Mouse (Mus musculus) gastrocnemius, adult 8-10 months (tissue): ENCODE measurements around the gene Pold1. TPM values are rescaled to one million over a fixed set of nuclear protein-coding genes. Genes with fewer than 3 reads are reported as not detected.

Source experiments
- DNase-seq, 2 experiments: peaks; one replicate each; pipeline ENCODE4 v3.0.0; 2022; ENCODE audit warnings: low spot score in 2 of 2
- total RNA-seq, 4 experiments: library from RNA; stranded (reverse); gene quantifications; 2 replicates each; pipeline ENCODE4 v1.2.4; 2022

The Pold1 gene
- total RNA-seq, 4 experiments from 2014 or later = 4.6 to 5.9 (median 5.4) TPM

DNA sequence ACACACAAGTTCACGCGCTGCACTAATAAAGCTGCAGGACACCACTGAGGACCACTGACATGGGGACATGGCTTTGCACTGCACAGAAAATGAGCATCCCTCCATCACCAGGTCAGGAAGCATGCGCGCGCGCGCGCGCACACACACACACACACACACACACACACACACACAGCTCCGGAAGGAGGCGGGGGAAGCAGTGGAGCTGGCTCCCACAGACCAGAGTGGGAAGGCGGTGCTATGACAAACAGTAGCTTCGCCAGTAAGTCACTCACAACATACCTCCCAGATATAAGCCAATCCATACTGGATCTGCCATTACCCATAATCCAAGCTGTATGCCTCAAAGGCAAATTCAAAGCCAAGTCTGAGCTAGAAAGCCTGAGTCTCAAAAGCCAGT lies 1.6 kb downstream of the Pold1 start:
- DNase-seq = no peak

DNA sequence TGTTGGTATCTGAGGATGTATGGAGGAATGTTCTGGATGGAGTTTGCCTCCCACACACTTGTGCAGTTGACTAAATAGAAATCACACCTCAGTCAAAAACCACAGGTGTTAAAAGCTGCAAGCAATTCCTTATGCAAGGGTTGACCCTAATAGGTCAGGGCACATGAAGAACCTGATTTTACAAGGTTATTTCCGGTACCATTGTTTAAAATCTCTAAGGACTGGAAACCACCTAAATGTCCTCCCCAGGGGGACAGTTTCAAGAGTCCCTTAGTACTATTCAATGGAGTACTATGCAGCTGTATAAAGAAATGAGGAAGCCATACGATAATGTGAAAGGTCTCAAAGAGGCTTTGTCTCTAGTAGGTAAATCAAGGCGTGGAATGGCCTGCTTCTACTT lies 2.4 kb downstream of the Pold1 start:
- no peak for DNase-seq

DNA sequence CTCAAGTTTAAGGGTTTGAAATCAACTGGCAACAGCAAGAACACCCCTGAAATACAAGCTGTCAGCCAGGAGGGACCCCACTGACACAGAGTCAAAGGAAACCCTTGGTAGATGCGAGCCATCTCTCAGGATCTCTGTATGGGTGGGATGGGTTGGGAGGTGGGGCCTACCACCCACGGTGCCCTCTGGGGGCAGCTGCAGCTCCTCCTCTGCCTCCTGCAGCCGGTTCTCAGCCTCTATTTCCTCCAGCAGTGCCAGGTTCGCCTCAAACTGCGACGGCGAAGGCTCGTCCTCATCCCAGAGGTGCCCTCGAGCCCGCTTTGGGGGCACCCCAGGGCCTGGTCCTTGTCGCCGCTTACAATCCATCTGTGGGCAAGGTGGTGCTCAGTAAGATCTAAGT lies 5.6 kb downstream of the Pold1 start:
- DNase-seq = no peak

DNA sequence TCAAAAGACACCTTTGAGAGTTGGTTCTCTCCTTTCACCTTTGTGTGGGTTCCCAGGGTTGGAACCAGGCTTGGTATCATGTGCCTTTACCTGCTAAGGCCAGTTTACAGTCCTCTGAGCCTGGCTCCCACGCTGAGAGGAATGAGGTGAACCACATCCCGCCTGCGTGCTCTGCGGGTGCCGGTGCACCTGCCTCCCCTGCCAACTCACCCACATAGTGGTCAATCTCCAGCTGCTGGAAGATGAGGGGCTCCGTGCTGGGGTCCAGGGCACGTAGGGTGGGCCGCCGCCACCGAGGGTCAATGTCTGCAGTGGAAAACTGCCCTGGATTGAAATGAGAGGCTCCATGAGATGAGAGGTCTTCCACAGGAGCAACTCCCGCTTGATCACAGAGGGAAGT lies 6.1 kb downstream of the Pold1 start:
- DNase-seq = no peak

DNA sequence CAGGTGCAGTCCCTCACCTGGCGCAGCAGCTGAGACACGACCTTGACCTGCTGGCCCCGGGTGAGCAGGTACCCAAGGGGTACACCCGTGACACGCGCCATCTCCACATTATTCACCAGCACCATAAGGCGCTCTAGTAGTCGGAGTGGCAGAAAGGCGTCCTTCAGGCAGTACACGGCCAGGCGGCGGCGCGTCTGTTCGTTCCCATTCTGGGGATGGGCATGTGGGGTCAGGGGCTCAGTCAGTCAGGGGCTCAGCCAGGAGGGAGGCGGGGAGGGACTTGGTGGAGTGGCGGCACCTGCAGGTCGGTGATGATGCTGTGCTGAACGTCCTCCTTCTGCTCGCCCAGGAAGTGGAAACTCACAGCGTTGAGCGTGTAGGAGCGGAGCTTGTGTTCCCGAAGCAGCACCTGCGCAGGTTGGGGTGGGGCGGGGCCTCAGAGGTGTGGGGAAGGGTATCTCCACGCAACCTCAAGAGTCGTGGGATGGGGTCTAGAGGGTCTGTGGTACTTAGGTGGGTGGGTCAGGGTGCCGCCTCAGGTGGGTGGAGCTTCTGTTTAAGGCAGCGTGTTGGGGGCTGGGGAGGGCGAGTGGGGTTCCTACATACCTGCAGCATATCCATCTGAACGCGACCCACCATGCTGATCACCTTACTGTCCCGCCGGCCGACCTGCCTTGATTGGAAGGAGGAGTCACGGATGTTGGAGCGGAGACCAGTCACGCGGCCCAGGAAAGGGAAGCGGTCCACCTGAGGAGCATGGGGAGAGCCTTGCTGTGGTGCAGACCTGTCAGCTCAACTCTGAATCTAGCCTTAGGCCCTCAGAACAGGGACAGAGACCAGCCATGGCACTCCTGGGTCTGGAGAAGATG lies 9.7 kb downstream of the Pold1 start:
- no peak for DNase-seq

DNA sequence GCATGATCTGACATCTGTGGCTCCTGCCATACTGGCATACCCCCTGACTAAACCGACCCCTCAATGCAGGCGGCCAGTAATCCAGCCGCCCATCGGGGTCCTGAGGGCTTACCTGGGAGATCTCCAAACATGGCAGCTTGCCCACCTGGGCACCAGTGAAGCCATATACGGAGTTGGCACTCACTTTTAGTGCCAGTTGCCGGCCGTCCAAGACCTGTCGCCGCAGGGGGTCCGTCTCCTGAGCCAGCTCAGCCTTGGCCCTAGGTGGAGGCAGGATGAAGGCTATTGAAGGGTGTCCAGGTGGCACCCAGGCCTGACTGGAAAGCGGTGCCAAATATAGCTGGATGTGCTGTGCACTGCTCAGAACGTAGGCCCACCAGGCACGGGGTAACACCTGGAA lies 11.2 kb downstream of the Pold1 start:
- DNase-seq = no peak

DNA sequence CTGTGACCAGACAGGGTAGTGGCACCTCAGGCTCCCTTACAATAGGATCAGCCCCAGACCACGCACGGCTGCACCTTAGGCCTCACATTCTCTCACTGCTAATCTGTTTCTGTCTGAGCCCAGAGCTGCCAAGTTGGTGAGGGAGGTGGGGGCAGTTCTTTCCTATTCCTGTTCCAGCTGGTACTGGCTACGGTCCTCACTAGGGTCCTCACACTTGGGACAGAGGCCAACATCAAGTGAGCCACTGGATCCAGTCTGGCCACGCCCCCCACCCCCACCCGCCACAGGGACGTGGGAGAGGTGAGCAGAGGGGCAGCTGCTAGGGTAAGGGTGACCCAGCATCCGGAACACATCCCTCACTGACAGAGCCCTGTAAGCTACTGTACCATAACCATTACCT lies 11.6 kb downstream of the Pold1 start:
- no peak for DNase-seq

DNA sequence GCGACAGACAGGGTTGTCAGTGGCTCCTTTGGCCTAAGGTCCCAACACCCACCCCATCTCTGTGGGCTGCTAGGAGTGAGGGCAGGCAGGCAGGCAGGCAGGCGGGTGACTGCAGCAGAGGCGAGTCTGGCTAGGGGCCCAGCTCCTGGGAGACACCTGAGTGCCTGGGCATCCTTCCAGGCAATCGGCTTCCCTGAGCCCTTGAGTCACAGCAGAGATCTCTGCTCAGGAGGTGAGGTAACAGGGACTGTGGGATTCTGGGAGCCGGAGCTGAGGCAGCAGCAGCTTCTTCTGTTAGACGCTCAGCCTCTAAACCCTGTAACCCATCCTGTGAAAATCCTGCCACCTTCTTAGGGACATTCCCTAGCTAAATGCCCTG lies 12.1 kb downstream of the Pold1 start:
- DNase-seq = no peak

DNA sequence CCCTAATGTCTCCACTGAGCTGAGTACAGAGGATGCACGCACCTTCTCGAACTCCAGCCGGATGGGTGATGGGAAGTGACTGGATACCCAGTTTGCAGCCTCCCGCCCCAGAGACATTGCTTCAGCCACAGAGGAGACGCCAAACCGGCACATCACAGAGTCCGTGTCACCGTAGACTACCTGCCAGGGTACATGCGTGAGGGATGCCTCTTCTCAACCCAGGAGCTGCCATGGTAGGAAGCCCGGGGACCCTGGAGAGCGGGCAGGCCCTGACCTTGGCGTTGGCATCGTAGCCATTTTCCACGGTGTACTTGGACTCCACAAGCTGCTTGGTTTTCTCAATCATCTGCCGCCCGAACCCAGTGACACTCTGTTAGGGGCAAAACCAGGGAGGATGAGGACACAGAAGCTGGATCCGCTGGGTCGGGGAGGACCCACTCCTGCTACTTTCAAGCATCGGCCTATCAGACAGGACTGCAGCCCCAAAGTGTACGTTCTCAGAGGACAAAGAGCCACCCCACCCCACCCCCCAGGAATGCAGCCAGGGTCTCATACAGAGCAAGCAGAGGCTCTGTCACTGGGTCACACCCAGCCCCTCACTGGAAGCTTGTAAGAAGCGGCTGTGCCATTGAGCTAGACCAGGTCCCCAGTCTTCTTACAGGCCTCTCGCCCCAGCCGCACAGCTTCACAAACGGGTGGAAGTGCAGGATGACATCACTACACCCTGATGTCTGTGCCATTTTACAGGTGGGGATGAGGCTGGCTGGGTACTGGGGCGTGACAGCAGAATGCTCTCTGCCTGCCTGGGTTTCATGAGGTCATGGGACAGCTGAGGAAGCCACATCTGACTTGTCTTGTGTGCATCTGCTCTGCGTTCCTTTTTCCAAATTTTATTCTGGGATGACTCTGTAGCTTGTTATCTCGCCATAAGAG lies 12.7 kb downstream of the Pold1 start:
- DNase-seq = no peak

DNA sequence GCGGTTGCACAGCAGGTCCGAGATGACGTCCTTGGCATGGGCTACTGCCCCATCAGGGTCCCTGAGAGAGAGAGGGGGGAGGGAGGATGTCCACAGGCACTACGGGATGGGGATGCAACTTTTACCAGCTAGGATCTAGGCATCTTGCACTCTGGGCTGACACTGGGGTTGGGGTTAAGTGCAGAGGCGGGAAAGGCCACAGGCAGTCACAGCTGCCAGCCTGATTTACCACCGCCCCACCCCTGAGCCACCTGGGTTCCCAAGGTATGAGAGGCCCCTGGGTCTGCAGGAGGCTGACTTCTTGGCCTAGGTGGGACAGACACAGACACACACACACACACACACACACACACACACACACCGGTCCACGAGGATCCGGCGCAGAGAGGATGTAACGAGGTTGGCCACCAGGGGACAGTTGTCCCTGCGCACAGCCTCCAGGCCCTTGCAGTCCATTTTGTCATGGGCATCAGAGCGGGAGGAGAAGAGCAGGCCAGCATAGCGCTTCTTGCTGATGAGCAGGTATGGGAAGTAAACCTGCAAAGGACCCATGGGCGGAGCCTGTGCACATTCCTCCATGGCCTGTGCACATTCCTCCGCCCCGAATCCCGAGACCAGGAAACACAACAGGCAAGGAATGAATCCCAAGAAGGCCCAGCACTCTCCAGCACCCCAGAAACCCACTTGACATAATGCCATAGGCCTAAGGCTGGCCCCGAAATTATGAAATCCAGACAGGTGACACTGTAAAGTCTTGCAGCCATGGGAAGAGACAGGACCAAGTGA lies 13.8 kb downstream of the Pold1 start:
- no peak for DNase-seq

DNA sequence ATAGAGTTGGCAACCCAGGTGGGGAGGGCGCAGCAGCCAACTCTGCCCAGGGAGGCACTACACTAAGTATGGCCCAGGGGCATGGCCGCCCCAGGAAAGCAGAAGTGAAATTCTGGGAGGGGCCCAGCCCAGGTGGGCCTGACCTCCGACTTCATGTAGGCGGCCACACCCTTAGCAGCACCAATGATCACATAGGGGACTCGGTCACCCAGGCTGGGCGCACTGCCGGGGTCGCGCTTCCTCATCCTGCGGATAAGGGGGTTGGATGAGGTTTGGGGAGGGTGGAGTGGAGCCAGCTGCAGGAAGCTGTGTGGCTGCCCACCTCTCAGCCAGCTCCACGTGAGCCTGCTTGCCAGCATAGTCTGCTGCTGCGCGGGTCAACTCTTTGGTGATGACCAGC lies 14.4 kb downstream of the Pold1 start:
- DNase-seq = no peak

DNA sequence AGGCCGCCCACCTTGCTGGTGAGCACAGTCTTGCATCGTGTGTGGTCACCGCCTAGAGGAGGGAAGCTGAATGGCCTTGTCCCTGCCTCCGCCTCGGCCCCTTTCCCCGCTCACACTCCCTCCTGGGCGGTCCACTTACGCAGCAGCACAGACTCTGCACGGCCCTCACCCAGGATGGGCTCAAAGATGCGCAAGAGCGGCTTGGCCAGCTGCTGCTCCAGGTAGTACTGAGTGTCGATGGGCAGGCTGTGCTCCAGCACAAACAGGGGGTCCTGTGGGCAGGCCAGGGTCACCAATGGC lies 15.0 kb downstream of the Pold1 start:
- DNase-seq = no peak

DNA sequence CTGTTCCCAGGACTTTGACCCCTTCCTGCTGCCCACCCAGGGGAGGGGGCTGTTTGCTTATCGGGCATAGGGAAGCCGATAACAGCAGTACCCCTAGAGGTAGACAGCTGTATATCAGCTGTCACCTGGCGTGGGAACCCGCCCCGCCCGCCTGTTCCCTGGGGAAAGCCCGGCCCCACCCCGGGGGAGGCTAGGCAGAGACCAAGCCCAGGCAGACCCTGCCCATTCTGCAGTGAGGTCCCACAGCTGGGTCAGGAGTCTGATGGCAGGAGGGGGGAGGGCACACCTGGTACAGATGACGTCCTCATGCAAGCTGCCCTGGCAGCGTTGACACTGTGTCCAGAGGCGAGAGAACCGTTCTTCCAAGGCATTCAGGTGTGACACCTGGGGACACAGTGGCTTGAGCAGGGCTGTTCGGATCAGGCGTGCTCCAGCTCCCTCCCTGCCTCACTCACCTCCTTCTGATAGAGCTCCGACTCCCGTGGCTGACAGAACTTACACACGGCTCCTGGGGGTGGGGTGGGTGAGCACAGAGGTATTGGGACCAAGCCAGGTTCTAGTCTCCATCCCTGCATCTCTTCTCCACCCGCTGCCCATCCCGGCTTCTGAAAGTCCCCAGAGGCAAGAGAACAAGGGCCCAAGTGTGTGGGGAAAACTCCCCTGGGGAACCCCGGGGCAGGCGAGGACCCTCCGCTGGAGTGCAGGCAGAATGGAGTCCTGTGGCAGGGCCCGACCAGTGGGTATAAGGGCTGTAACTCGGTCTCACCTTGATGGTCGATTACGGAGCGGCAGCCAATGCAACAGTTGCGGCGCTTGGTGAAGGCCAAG lies 15.5 kb downstream of the Pold1 start:
- no peak for DNase-seq

DNA sequence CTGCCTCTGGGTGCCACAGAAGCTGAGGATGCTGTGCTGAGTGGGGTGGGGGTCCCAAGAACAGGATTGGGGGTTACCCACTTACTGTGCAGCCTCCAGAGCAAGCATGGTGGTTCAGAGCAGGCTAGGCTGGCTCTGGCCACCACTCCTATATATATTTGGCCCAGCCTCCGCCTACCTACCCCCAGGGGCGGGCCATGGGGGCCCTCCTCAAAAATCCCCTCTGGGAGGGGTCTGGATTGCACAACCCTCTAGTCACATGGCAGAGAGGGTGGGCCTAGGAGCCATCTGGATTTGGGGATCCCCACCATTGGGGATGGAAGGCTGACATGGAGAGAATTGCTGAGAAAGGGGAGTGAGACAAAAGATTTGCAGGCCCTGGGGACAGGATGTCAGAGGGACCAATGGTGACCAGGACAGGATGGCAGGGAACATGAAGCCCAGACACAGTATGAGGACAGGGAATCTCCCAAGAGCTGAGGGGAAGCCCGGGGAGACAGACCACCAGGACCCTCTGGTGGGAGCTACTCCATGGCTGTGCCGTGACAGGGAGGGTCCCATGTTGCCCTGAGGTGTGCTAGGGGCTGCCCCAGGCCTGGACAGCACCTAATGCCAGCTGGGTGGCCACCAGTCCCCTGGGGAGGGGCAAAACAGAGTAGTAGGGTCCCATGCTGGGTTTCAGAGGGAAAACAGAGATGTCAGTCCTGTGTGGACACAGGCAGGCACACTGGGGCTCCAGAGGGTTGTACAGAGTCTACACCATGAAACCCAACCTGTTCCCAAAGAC lies 16.5 kb downstream of the Pold1 start, which contains the start of gene Spib:
Gene Spib (minus strand): TSS at position 126 of the 787 bp plus-strand sequence.
- DNase-seq = no peak

DNA sequence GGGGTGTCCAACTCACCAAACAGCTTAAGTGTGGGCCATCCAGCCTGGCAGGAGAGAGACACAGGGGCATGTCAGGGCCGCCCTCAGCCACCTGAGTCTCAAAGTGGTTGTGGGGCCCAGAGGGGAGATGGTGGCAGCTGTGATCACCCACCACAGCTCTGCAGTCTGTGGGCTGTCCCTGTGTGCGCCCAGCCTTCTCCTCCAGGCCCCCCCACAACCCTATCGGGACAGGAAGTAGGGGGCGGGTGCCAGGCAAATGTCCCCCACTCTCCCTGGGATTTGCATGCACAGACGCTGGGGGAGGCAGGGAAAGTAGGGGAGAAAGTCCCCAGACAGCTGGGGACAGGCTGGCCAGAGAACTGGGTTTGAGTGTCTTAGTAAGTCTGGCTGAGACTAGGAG lies 17.4 kb downstream of the Pold1 start:
- DNase-seq = no peak

DNA sequence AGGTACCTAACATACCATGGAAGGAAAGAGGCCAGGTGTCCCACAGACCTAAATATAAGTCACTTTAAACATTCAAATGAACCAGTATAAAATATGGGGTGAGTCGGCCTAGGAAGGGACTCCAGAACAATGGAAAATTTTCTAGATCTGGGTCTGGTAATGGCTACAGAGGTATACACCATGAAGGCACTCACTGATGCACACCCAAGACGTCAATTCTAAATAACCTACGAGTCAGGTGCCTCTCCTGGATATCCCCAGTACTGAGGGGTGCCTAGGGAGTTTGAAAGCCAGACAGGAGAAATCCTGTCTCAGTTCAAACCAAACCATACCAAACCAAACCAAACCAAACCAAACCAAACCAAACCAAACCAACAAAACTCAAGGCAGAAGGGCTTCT lies 18.1 kb downstream of the Pold1 start:
- DNase-seq = no peak

DNA sequence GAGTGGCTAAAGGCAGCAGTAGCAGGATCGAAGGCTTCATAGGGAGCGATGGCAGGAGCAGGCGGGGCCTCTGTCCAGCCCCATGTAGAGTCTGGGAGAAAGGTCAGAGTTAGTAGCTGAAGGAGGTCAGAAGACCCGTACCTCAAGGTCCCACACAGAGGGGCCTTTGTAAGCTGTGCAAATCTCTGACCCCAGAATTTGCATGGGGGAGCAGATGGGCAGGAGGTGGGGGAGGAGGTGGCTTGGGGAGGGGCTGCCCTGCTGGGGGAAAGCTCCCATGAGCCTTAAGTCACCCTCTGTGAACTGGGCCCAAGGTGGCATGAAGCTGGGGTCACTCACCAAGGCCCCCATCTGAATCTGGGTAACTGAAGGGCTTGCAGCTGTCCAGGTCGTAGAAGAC lies 19.1 kb downstream of the Pold1 start:
- DNase-seq = no peak

DNA sequence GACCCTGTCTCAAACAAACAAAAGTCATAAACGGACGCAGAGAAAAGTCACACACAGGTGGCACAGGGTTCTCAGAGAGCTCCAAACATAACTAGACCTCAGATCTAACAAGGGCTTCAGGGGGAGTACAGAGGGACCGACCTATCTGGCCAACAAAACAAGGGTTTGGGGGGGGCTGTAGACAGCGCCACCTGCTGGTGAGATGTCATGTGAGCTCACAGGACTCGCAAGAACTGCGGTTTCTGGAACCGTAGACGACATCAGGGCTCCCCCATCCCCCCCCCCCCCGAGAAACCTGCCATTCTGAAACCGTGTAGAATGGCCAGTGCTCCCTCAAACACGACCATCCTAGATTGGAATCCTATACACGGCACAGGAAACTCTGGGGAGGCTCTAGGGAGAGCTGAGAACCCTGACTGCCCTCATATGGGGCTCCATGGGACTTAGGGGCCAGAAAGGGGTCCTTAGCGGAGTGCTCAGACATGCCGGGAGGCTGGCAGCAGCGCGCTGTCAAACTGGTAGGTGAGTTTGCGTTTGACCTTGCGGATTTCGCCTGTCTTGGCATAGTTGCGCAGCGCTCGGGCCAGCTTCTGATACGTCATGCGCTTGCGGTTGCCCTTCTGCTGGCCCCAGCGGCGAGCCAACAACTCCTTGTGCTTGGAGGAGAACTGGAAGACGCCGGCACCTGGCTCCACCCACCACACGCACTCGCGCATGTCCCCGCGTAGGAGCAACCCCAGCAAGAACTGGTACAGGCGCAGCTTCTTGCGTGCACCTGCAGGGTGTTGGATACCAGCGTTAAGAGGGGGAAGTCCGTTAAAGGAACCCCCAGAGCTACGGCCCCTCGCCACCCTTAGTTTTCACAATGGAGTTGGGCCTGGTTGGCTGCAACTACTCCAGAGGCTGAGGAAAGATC lies 20.9 kb downstream of the Pold1 start:
- peak; percentile 84 to 88 for DNase-seq
